Mouse (Mus musculus): ENCODE measurements around the gene Crym. TPM values are rescaled to one million over a fixed set of nuclear protein-coding genes. Genes with fewer than 3 reads are reported as not detected.

The Crym gene
- not detected for total RNA-seq (2023)

GRCm38 (mm10) chr7:120201771-120202170 is at the start of gene Crym:
Gene Crym, minus strand, starts transcription at chr7:120202111.

DNA sequence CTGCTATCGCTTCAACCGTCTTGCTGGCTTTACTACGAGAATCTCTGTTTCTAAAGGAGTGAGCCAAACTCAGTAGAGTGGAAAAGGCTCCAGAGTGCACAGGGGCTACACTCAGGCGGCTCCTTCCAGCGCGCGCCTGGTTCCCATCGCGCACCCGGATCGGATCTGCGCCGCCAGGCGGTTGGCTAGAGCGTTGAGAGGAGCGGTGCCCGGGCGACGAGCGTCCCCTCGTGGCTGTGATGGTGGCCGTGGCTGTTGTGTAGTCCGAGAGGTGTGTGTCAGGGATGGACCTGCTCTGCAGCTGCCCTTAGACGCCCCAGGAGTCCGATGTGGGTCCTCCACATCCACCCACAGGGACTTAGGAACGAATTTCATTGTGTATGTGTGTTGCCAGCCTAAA is 1.9 kb upstream of the Crym start, which contains the start of gene Abca14:
TSS of gene Abca14 (plus strand) at position 173 of the 400 bp plus-strand sequence.

DNA sequence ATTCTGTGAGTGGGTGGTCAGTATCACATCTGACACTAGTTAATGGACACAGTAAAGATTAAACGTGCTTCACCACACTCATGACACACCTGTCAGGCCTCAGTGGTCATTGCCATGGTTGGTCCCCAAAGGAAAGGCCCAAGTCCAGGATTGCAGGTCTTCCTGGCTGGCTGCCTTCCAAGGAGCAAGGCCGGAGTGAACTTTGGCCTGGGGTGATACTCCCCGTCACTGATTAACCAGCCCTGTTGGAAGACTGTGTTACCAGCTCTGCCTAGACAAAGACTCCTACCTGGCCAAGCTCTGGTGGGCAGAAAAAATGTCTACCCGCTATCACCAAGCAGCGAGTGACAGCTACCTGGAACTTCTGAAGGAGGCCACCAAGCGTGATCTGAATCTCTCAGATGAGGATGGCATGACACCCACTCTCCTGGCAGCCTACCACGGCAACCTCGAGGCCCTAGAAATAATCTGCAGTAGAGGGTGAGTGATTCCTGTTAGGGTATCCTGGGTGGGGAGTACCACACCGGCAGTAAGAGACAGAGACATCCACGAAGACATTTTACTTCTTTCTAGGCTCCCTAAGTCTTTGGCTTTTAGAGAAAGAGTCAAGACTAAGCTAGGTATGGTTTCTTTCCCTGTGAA is 28.2 kb downstream of the Crym start, which contains the start of gene Anks4b:
TSS of gene Anks4b (plus strand) at position 256 of the 642 bp plus-strand sequence.

DNA sequence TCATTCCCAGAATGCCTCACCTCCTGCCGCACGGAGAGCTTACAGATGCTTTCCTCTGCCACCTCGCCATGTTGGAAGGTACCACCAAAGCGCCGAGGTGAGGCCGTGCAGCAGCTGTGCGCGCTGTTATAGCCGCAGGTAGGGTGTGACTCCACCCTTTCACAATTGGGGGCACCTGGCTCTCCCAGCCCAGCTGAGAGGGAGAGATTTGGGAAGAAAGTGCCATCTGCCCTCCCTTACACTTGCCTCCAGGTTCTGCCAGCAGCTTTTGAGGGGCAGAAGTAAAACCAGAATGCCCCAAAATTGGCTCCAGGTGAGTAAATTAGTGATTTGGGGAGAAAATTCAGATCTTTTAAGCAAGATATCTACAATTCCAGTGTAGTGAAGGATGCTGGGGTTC is 56.7 kb downstream of the Crym start, which contains the start of gene Zp2:
TSS of gene Zp2 (minus strand) at position 101 of the 400 bp plus-strand sequence.

Other genes starting within 250 kb of the Crym start
- gene Dnah3, start 106.8 kb downstream of the Crym start, total RNA-seq (2023), result not detected
- 10 to 100 TPM in 1 of 2 experiments, 1 to 10 TPM in 1; 8.2 to 10.7 TPM for gene Tmem159, start 99.8 kb downstream of the Crym start, total RNA-seq (2023)
- not detected for gene Zp2, start 56.8 kb downstream of the Crym start, total RNA-seq (2023)
- not detected for gene Anks4b, start 28.3 kb downstream of the Crym start, total RNA-seq (2023)
- not detected for gene Abca14, start 1.9 kb upstream of the Crym start, total RNA-seq (2023)
- not detected for gene Abca15, start 126.6 kb upstream of the Crym start, total RNA-seq (2023)
- gene Abca16, start 207.5 kb upstream of the Crym start, total RNA-seq (2023), result not detected

Data from neutrophil, adult 59 days (primary cell).